Mouse (Mus musculus): Measurements from ENCODE around the gene Fxyd1. TPM values are rescaled to one million over a fixed set of nuclear protein-coding genes. Genes with fewer than 3 reads are reported as not detected.

Gene Fxyd1
- total RNA-seq, 2 experiments from 2014 or later: 79.9 to 81.6 TPM

GRCm38 (mm10) chr7:31055354-31055824, 1.6 kb downstream of the Fxyd1 start:
- DNase-seq (ENCODE audit: low spot score in 2 of 2): peak in 1 of 2 experiments; percentile 42

GRCm38 (mm10) chr7:31054661-31055320, 2.2 kb downstream of the Fxyd1 start:
- intact Hi-C loops (cut with DNase I): no loop called here

More at GRCm38 (mm10) chr7:31055354-31055824, 1.6 kb downstream of the Fxyd1 start:
- intact Hi-C loops (cut with DNase I): no loop called here

GRCm38 (mm10) chr7:31053882-31054447, 3.0 kb downstream of the Fxyd1 start:
- intact Hi-C loops (cut with DNase I): no loop called here
- peak in 1 of 2 experiments; percentile 18 for DNase-seq (ENCODE audit: low spot score in 2 of 2)

More at GRCm38 (mm10) chr7:31054661-31055320, 2.2 kb downstream of the Fxyd1 start:
- no peak for DNase-seq (ENCODE audit: low spot score in 2 of 2)

- DNase-seq (ENCODE audit: low spot score in 2 of 2): peak; percentile 74 to 92
- intact Hi-C loops (cut with DNase I): no loop called here
These were observed 4.2 kb downstream of the Fxyd1 start for GRCm38 (mm10) chr7:31052636-31053434.

GRCm38 (mm10) chr7:31052251-31052635, 4.8 kb downstream of the Fxyd1 start:
- no peak for DNase-seq (ENCODE audit: low spot score in 2 of 2)
- intact Hi-C loops (cut with DNase I): no loop called here

GRCm38 (mm10) chr7:31051321-31052021, 5.5 kb downstream of the Fxyd1 start, which contains the start of gene Fxyd7:
Gene Fxyd7 (minus strand): TSS chr7:31051467.
- DNase-seq (ENCODE audit: low spot score in 2 of 2): peak; percentile 12 to 44

GRCm38 (mm10) chr7:31050921-31051320, 6.1 kb downstream of the Fxyd1 start:
- intact Hi-C loops (cut with DNase I): loop anchor here (1.0 kb wide), 2 partner anchors 33 to 94 kb away; no protein-coding TSS in a partner anchor
- DNase-seq (ENCODE audit: low spot score in 2 of 2): peak; percentile 71 to 81

More at GRCm38 (mm10) chr7:31051321-31052021, 5.5 kb downstream of the Fxyd1 start, which contains the start of gene Fxyd7:
- intact Hi-C loops (cut with DNase I): no loop called here

GRCm38 (mm10) chr7:31050487-31050886, 6.5 kb downstream of the Fxyd1 start:
- intact Hi-C loops (cut with DNase I): loop anchor here (1.0 kb wide), 2 partner anchors 32 to 93 kb away; no protein-coding TSS in a partner anchor
- DNase-seq (ENCODE audit: low spot score in 2 of 2): peak in 1 of 2 experiments; percentile 16

GRCm38 (mm10) chr7:31049846-31050281, 7.1 kb downstream of the Fxyd1 start:
- DNase-seq (ENCODE audit: low spot score in 2 of 2): peak; percentile 61 to 85
- intact Hi-C loops (cut with DNase I): loop anchor here (1.0 kb wide), 2 partner anchors 32 to 93 kb away; no protein-coding TSS in a partner anchor

GRCm38 (mm10) chr7:31049135-31049845, 7.7 kb downstream of the Fxyd1 start:
- peak in 1 of 2 experiments; percentile 64 for DNase-seq (ENCODE audit: low spot score in 2 of 2)
- intact Hi-C loops (cut with DNase I): no loop called here

GRCm38 (mm10) chr7:31042431-31042910, 14.5 kb downstream of the Fxyd1 start, which contains the start of gene Fxyd5:
Gene Fxyd5 (minus strand): TSS chr7:31042481.
- no peak for DNase-seq (ENCODE audit: low spot score in 2 of 2)
- intact Hi-C loops (cut with DNase I): no loop called here

- intact Hi-C loops (cut with DNase I): no loop called here
- no peak for DNase-seq (ENCODE audit: low spot score in 2 of 2)
These were observed 15.2 kb downstream of the Fxyd1 start for GRCm38 (mm10) chr7:31041662-31042315.

- no peak for DNase-seq (ENCODE audit: low spot score in 2 of 2)
- intact Hi-C loops (cut with DNase I): no loop called here
These were observed 16.0 kb downstream of the Fxyd1 start for GRCm38 (mm10) chr7:31041023-31041407.

GRCm38 (mm10) chr7:31040281-31041022, 16.5 kb downstream of the Fxyd1 start:
- intact Hi-C loops (cut with DNase I): no loop called here
- no peak for DNase-seq (ENCODE audit: low spot score in 2 of 2)

- intact Hi-C loops (cut with DNase I): no loop called here
- no peak for DNase-seq (ENCODE audit: low spot score in 2 of 2)
These were observed 18.0 kb downstream of the Fxyd1 start for GRCm38 (mm10) chr7:31039011-31039410.

GRCm38 (mm10) chr7:31037675-31038074, 19.3 kb downstream of the Fxyd1 start:
- intact Hi-C loops (cut with DNase I): no loop called here
- DNase-seq (ENCODE audit: low spot score in 2 of 2): no peak

GRCm38 (mm10) chr7:31036917-31037316, 20.1 kb downstream of the Fxyd1 start:
- intact Hi-C loops (cut with DNase I): no loop called here

More at GRCm38 (mm10) chr7:31036917-31037316, 20.1 kb downstream of the Fxyd1 start:
- DNase-seq (ENCODE audit: low spot score in 2 of 2): no peak
